Mouse (Mus musculus): ENCODE results near the gene Rbm20. TPM values are rescaled to one million over a fixed set of nuclear protein-coding genes. Genes with fewer than 3 reads are reported as not detected.

Rbm20 gene
- total and polyA plus RNA-seq, 3 experiments = 37.3 to 58.6 TPM; not detected in 1

DNA sequence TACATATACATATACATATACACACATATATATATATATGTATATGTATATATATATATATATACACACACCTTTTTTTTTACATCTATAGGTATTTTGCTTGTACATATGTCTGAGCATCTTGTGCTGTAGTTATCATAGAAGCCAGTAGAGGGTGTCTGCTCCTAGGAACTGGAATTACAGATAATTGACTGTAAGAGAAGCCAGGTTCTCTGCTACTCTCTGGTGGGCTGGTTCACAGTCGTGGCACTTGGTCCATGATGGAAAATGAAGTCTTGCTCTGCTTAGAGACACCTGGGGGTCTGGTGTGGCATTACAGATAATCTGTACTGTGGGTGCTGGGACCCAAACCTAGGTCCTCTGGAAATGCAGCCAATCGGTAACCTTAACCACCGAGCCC lies 64.8 kb downstream of the Rbm20 start:
- H3K4me1 ChIP-seq (ENCODE audit: control insufficient read depth in 1 of 2, insufficient read depth in 2 of 2, low read length in 2 of 2) = 0 out of 4 replicates have a peak, but pooled peaks cover 0 to 3% of the 10 kb centered on the region in 2 experiments
- DNase-seq (ENCODE audit: low read depth, low spot score) = peak; percentile 82
- no peaks in the 10 kb centered on the region for H3K79me2 ChIP-seq (ENCODE audit: control insufficient read depth, insufficient read depth, low read length, poor library complexity)
- no peaks in the 10 kb centered on the region for H3K9me3 ChIP-seq (replicated peaks; ENCODE audit: insufficient read depth, low read length)
- no peaks in the 10 kb centered on the region for H3K36me3 ChIP-seq (ENCODE audit: control insufficient read depth in 1 of 2, insufficient read depth in 2 of 2, low read length in 2 of 2)
- H3K9ac ChIP-seq (ENCODE audit: control insufficient read depth, low read depth, low read length, poor library complexity, severe bottlenecking) = no peak overlapping the region
- H3K27ac ChIP-seq (ENCODE audit: control insufficient read depth, low read depth, low read length) = no peak overlapping the region
- no peaks in the 10 kb centered on the region; a peak in 1 of 4 replicates for H3K27me3 ChIP-seq (ENCODE audit: control insufficient read depth in 1 of 2, insufficient read depth in 2 of 2, low read length in 2 of 2)
- TF ChIP-seq TCF12 (IDR thresholded peaks at IDR 0.05; ENCODE audit: low read depth, low read length) (no peak), SIN3A (IDR thresholded peaks at IDR 0.05; ENCODE audit: low read length) (no peak), SMC3 (IDR thresholded peaks at IDR 0.05; ENCODE audit: low read depth, low read length) (peak; percentile 86), NRF1 (IDR thresholded peaks at IDR 0.05; ENCODE audit: insufficient read depth, low read depth, low read length, poor library complexity, severe bottlenecking) (no peak), NELFE (IDR thresholded peaks at IDR 0.05; ENCODE audit: low read depth, low read length) (no peak), GATA1 (IDR thresholded peaks at IDR 0.05; ENCODE audit: low read depth, low read length) (no peak), MEF2A (IDR thresholded peaks at IDR 0.05; ENCODE audit: extremely low read depth, insufficient replicate concordance, low read depth, low read length, poor library complexity, severe bottlenecking) (no peak), POLR2AphosphoS5 (IDR thresholded peaks at IDR 0.05; ENCODE audit: borderline replicate concordance, low read depth, low read length) (no peak), CHD1 (IDR thresholded peaks at IDR 0.05; ENCODE audit: low read depth, low read length) (no peak), RAD21 (IDR thresholded peaks at IDR 0.05; ENCODE audit: low read depth, low read length) (peak; percentile 90), TBP (IDR thresholded peaks at IDR 0.05; ENCODE audit: low read depth, low read length) (no peak), MAX (IDR thresholded peaks at IDR 0.05; ENCODE audit: low read length) (no peak), ZNF384 (IDR thresholded peaks at IDR 0.05; ENCODE audit: low read depth, low read length) (0 out of 2 replicates have a peak, but pooled peaks have one; percentile 36), ZC3H11A (IDR thresholded peaks at IDR 0.05; ENCODE audit: low read depth, low read length) (peak; percentile 84), ZKSCAN1 (IDR thresholded peaks at IDR 0.05; ENCODE audit: low read depth, low read length) (no peak), ETS1 (IDR thresholded peaks at IDR 0.05; ENCODE audit: low read depth, low read length) (no peak), RCOR1 (IDR thresholded peaks at IDR 0.05; ENCODE audit: low read depth, low read length) (no peak), E2F4 (IDR thresholded peaks at IDR 0.05; ENCODE audit: borderline replicate concordance, low read depth, low read length) (no peak), ZMIZ1 (IDR thresholded peaks at IDR 0.05; ENCODE audit: low read depth, low read length) (no peak), JUND (IDR thresholded peaks at IDR 0.05; ENCODE audit: low read depth, low read length) (no peak), CHD2 (IDR thresholded peaks at IDR 0.05; ENCODE audit: low read length) (no peak), MYB (IDR thresholded peaks at IDR 0.05; ENCODE audit: low read depth, low read length) (no peak), UBTF (IDR thresholded peaks at IDR 0.05; ENCODE audit: borderline replicate concordance, insufficient read depth, low read depth, low read length) (no peak), EP300 (IDR thresholded peaks at IDR 0.05; ENCODE audit: low read depth in 1 of 2, low read length in 2 of 2) (no peak), POLR2A (IDR thresholded peaks at IDR 0.05; ENCODE audit: control insufficient read depth in 1 of 2, insufficient read depth in 1 of 2, low read depth in 1 of 2, low read length in 2 of 2, poor library complexity in 1 of 2) (no peak), USF1 (IDR thresholded peaks at IDR 0.05; ENCODE audit: low read depth, low read length) (no peak), TAL1 (IDR thresholded peaks at IDR 0.05; ENCODE audit: low read length) (no peak), MXI1 (IDR thresholded peaks at IDR 0.05; ENCODE audit: low read depth, low read length) (no peak), GABPA (IDR thresholded peaks at IDR 0.05; ENCODE audit: low read depth, low read length) (no peak), KAT2A (conservative IDR thresholded peaks at IDR 0.05; ENCODE audit: low read depth, low read length) (no peak), HCFC1 (IDR thresholded peaks at IDR 0.05; ENCODE audit: low read depth, low read length) (no peak), CTCF (IDR thresholded peaks at IDR 0.05 in 2 of 3, conservative IDR thresholded peaks at IDR 0.05 in 1 of 3; ENCODE audit: control insufficient read depth in 1 of 3, insufficient read depth in 1 of 3, low read depth in 2 of 3, low read length in 3 of 3, poor library complexity in 1 of 3, severe bottlenecking in 1 of 3) (peak; percentile 25 to 81 (median 62); a peak in 4 of 6 replicates)
- no peak overlapping the region for H3K4me3 ChIP-seq (ENCODE audit: control insufficient read depth in 1 of 2, insufficient read depth in 1 of 2, low read depth in 2 of 2, low read length in 2 of 2)

All from MEL (cell line).